Mouse (Mus musculus) G1E (cell line): Measurements from ENCODE around the gene Wdr95. TPM values are rescaled to one million over a fixed set of nuclear protein-coding genes. Genes with fewer than 3 reads are reported as not detected.
"Not testable (repeated sequence)": the region's sequence is repeated elsewhere in the genome, so short reads cannot be mapped to it uniquely, and the experiment has no call there.

Source experiments
- ATAC-seq: 2 replicates; pipeline ENCODE4 v1.8.0; 2016; ENCODE audit warnings: mild to moderate bottlenecking; ENCODE audit not compliant: insufficient number of reproducible peaks, poor library complexity, low FRiP score, severe bottlenecking; ENCODE audit errors: extremely low read depth
- DNase-seq: peaks from one replicate; pipeline ENCODE4 v3.0.0; 2012; ENCODE audit warnings: low spot score
- H3K27me3 ChIP-seq: 2 replicates; pipeline ENCODE4 v1.6.1; 2012; ENCODE audit warnings: mild to moderate bottlenecking, low read length, inconsistent platforms; ENCODE audit not compliant: insufficient read depth
- H3K36me3 ChIP-seq: replicated peaks from 2 replicates; pipeline ENCODE3; 2012; ENCODE audit warnings: mild to moderate bottlenecking, inconsistent platforms
- H3K4me1 ChIP-seq: 2 replicates; pipeline ENCODE4 v1.6.1; 2012; ENCODE audit warnings: low read depth, low read length, inconsistent platforms, mixed read lengths; ENCODE audit not compliant: insufficient read depth
- H3K4me3 ChIP-seq: 2 replicates; pipeline ENCODE4 v1.5.1; 2012; ENCODE audit warnings: low read depth, mild to moderate bottlenecking, inconsistent platforms, low read length, moderate library complexity, mixed read lengths
- H3K9me3 ChIP-seq: replicated peaks from 2 replicates; pipeline ENCODE4 v1.6.1; 2012; ENCODE audit warnings: inconsistent platforms
- CTCF ChIP-seq: IDR thresholded peaks from 2 replicates; pipeline ENCODE4 v1.5.1; 2012; ENCODE audit warnings: low read depth, low read length, inconsistent platforms, mixed read lengths
- GATA1 ChIP-seq: IDR thresholded peaks from 2 replicates; pipeline ENCODE4 v1.6.1; 2012; ENCODE audit warnings: borderline replicate concordance, low read length, inconsistent platforms, mixed read lengths
- GATA2 ChIP-seq: IDR thresholded peaks from 2 replicates; pipeline ENCODE4 v1.6.1; 2012; ENCODE audit warnings: low read depth, low read length, inconsistent platforms, borderline replicate concordance
- POLR2AphosphoS5 ChIP-seq: IDR thresholded peaks from 2 replicates; pipeline ENCODE4 v1.6.1; 2012; ENCODE audit warnings: low read depth, low read length, inconsistent platforms; ENCODE audit not compliant: insufficient replicate concordance
- TAL1 ChIP-seq: conservative IDR thresholded peaks from 2 replicates; pipeline ENCODE4 v1.6.1; 2012; ENCODE audit warnings: low read depth, low read length, inconsistent platforms, mixed read lengths
- polyA plus RNA-seq: library from polyadenylated mRNA; stranded (reverse); fragments of >175 nt; gene quantifications from 2 replicates; pipeline ENCODE4 v1.2.3, GENCODE M21; 2012
- total RNA-seq, 2 experiments: library from RNA; stranded (forward) in 1 of 2; stranded (reverse) in 1 of 2; fragments of 200-1000 nt in 1 of 2; fragments of >200 nt in 1 of 2; fragmentation: Nextera tagmentation in 1 of 2; gene quantifications; 2 replicates each; pipeline ENCODE4 v1.2.3; 2014 to 2017

Gene Wdr95
- total and polyA plus RNA-seq, 3 experiments = not detected

GRCm38 (mm10) chr5:149525055-149525785 lies 3.3 kb upstream of the Wdr95 start:
- H3K36me3 ChIP-seq = no peaks in the 10 kb centered on the region
- ATAC-seq (no peak), DNase-seq (no peak)
- no peak for TF ChIP-seq POLR2AphosphoS5
- no peak for TF ChIP-seq TAL1
- TF ChIP-seq CTCF = no peak
- no peak for TF ChIP-seq GATA1
- TF ChIP-seq GATA2 = no peak
- H3K4me3 ChIP-seq = no peak overlapping the region
- H3K4me1 ChIP-seq = no peaks in the 10 kb centered on the region
- H3K9me3 ChIP-seq = peaks cover 63% of the 10 kb centered on the region
- H3K27me3 ChIP-seq = no peaks in the 10 kb centered on the region

DNA sequence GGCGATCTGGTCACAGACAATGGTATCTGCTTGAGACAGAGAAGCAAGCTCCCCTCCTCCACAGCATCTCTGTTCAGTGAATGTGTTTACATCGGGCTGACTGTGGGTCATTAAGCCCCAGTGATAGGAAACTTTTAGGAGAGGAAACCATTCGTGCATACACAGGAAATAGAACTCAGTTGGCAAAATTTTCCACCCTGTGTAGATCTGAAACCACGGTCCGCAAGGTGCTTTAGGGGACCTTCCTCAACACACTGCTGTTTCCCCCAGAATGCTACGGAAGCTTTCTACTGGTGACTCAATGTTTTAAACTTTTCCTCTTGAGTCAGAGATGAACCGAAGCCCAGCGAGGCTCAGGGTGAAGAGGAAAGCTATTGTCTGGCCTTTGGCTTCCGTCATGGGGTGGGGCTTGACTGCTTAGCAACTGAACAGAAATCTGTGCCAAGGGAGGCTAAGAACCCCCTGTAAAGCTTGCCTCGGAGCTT lies 2.0 kb upstream of the Wdr95 start:
- Histone ChIP-seq H3K27me3 (no peaks in the 10 kb centered on the region), H3K4me3 (no peak overlapping the region), H3K4me1 (no peaks in the 10 kb centered on the region), H3K36me3 (no peaks in the 10 kb centered on the region), H3K9me3 (peaks cover 56% of the 10 kb centered on the region)
- no peak for TF ChIP-seq TAL1
- no peak for TF ChIP-seq POLR2AphosphoS5
- no peak for TF ChIP-seq CTCF
- TF ChIP-seq GATA2 = no peak
- no peak for TF ChIP-seq GATA1
- ATAC-seq (no peak), DNase-seq (no peak)

DNA sequence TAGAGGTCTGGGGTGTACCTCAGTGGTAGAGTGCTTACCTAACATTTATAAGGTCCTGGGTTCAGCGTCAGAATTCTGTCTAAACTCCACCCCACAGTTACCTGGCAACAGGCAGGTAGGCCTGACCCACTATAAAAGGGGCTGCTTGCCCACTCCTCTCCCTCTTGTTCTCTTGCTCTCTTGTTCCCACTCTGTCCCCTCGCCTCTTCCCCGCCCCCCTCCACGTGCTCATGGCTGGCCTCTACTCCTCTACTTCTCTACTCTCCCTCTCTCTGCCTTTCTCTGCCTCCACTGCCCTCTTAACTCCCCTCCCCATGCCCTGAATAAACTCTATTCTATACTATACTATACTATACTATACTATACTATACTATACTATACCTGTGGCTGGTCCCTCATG lies 1.2 kb upstream of the Wdr95 start:
- not testable (repeated sequence) for ATAC-seq

DNA sequence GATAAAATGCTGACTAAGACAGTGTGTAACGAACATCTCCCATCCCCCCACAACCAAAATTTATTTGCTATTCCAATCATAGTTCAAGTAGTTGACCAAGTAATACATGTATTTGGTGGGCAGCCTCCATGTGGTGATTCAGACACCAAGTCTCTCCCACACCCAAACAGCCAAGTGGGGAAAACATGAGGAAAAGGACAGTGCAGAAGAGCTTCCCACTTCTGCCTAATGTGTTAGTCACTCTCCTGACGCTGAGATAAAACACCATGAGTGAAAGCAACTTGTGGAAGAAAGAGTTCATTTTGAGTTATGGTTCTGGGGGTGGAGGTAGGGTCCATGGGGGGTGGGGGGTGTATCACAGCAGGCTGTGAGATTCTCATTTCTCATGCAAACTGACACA lies 5.4 kb downstream of the Wdr95 start:
- DNase-seq (no peak), ATAC-seq (no peak)
- Histone ChIP-seq H3K27me3 (no peaks in the 10 kb centered on the region), H3K9me3 (peaks cover 59% of the 10 kb centered on the region), H3K36me3 (no peaks in the 10 kb centered on the region), H3K4me3 (no peak overlapping the region), H3K4me1 (no peaks in the 10 kb centered on the region)
- TF ChIP-seq GATA2 = no peak
- TF ChIP-seq GATA1 = no peak
- TF ChIP-seq POLR2AphosphoS5 = no peak
- TF ChIP-seq CTCF = no peak
- no peak for TF ChIP-seq TAL1

More for the DNA sequence above, 1.2 kb upstream of the Wdr95 start:
- H3K4me1 ChIP-seq, H3K27me3 ChIP-seq, H3K36me3 ChIP-seq, DNase-seq, H3K4me3 ChIP-seq: not testable (repeated sequence)
- peaks cover 56% of the 10 kb centered on the region for H3K9me3 ChIP-seq

DNA sequence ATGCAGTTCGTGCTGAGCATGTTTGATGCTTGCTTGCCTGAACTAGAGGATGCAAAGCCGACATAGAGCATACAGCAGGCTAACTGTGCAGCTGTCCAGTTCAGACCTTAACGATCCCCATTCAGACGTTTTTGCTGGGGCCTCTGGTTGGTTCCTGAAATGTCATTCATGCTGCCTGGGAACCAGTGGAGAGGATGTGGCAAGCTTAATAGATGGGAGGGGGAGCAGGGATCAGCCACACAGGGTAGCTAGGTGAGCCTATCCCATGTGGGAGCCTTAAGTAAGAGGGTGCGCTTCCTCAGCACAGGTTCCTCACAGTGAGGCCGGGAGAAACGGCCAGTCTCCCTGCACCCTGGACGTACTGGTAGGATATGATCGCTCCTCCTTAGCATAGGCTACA lies 7.5 kb downstream of the Wdr95 start:
- no peaks in the 10 kb centered on the region for H3K4me1 ChIP-seq
- TF ChIP-seq GATA1 (no peak), GATA2 (no peak), CTCF (no peak), TAL1 (no peak), POLR2AphosphoS5 (no peak)
- no peak for ATAC-seq
- H3K9me3 ChIP-seq = peaks cover 58% of the 10 kb centered on the region
- no peaks in the 10 kb centered on the region for H3K36me3 ChIP-seq
- no peaks in the 10 kb centered on the region for H3K27me3 ChIP-seq
- H3K4me3 ChIP-seq = no peak overlapping the region
- DNase-seq = no peak

GRCm38 (mm10) chr5:149537796-149538511 lies 9.5 kb downstream of the Wdr95 start:
- no peak for TF ChIP-seq CTCF
- TF ChIP-seq POLR2AphosphoS5 = no peak
- no peak for TF ChIP-seq GATA1
- no peak for TF ChIP-seq TAL1
- TF ChIP-seq GATA2 = no peak
- no peak for DNase-seq
- H3K4me1 ChIP-seq = no peaks in the 10 kb centered on the region
- H3K4me3 ChIP-seq = no peak overlapping the region
- no peaks in the 10 kb centered on the region for H3K27me3 ChIP-seq
- no peaks in the 10 kb centered on the region for H3K36me3 ChIP-seq
- peaks cover 68% of the 10 kb centered on the region for H3K9me3 ChIP-seq
- no peak for ATAC-seq

DNA sequence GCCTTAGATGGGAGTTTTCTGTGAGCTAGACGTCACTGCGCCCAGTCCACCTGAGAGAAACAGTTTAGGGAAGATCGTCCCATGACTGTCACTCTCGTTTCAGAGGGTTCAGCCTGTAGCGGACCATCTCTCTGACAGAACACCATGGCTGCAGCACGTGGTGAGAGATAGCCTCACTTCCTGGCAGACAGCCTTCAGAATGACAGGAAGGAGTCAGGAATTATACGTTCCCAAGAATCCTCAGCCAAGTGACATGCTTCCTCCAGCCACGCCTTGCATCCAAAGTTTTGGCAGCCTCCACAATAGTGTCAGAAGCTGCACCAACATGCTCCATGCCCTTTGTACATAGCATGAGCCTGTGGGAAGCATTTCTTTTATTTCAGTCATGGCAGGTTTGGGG lies 10.1 kb downstream of the Wdr95 start:
- no peak for TF ChIP-seq GATA1
- TF ChIP-seq TAL1 = no peak
- TF ChIP-seq GATA2 = no peak
- TF ChIP-seq CTCF = no peak
- TF ChIP-seq POLR2AphosphoS5 = no peak
- no peak for ATAC-seq

More for the DNA sequence above, 10.1 kb downstream of the Wdr95 start:
- H3K4me1 ChIP-seq = no peaks in the 10 kb centered on the region
- no peaks in the 10 kb centered on the region for H3K36me3 ChIP-seq
- H3K4me3 ChIP-seq = no peak overlapping the region
- H3K27me3 ChIP-seq = no peaks in the 10 kb centered on the region
- no peak for DNase-seq
- peaks cover 65% of the 10 kb centered on the region for H3K9me3 ChIP-seq
